Mouse (Mus musculus) testis, adult 10 weeks (tissue): ENCODE data around the gene Odf2l. TPM values are rescaled to one million over a fixed set of nuclear protein-coding genes. Genes with fewer than 3 reads are reported as not detected.

ENCODE experiments used
- polyA plus RNA-seq: library from polyadenylated mRNA; stranded (reverse); fragments of 350-450 nt; fragmentation: Illumina TruSeq; extraction: RNeasy Lipid Tissue Mini Kit (QIAGEN cat#74804); gene quantifications from one replicate; pipeline ENCODE4 v1.2.3, GENCODE M21; 2014; ENCODE audit warnings: low read depth, low replicate concordance

Odf2l gene
- 129 TPM for polyA plus RNA-seq

DNA sequence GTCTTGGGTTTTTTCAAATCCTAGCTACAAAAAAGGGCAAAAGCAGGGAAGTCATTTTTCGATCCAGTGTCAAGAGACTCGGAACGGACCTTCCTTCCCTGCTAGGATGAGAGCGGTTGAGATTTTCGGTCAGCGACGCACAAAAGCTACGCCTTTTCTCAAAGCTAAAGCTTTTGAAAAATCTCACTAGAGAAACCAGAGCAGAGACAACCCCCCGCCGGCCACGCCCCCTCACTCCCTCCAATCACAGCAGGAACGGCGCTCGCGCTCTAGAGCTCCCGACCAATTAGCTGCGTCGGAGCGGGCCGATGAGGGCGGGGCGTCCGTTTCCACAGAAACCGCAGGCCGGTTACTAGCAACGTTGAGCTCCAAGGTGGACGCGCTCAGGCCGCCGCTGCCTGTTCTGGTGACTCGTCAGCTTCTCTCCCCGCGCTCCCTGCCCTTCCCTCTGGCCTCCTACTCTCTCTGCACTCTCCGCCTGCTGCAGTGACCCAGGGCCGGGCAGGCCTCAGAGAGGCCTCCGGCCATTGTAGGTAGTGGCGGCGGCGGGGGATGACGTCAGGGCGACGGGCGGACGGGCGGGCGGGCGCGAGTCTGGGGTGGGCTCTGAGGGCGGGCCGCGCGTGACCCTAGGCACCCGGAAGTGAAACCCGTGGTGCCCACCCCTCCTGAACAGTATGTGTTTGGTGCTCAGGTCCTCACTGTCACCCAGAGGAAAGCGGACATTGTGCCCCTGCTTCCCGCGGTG is at the start of gene Odf2l:
Gene Odf2l (plus strand): TSS at position 335 of the 748 bp plus-strand sequence.

GRCm38 (mm10) chr3:145099291-145099690 is 19.1 kb upstream of the Odf2l start, which contains the start of gene Clca2:
Gene Clca2, minus strand, starts transcription at chr3:145099443.

Other genes with a start within 250 kb of the Odf2l start
- gene Clca4b, start 186.1 kb upstream of the Odf2l start, polyA plus RNA-seq: 0.32 TPM
- gene Clca4a, start 143.5 kb upstream of the Odf2l start, polyA plus RNA-seq: 0.14 TPM
- gene Clca1, start 85.8 kb upstream of the Odf2l start, polyA plus RNA-seq: 0.24 TPM
- 0.13 TPM for gene Clca2, start 19.1 kb upstream of the Odf2l start, polyA plus RNA-seq
- 0.60 TPM for gene Col24a1, start 173.9 kb downstream of the Odf2l start, polyA plus RNA-seq